Mouse (Mus musculus): ENCODE data around the gene Zfp354b. TPM values are rescaled to one million over a fixed set of nuclear protein-coding genes. Genes with fewer than 3 reads are reported as not detected.
A peak's percentile ranks its signal among the peaks of the same experiment; 100 is the strongest.

Zfp354b gene
- polyA plus RNA-seq, 1 experiment from 2014 or later = 1.0 TPM

DNA sequence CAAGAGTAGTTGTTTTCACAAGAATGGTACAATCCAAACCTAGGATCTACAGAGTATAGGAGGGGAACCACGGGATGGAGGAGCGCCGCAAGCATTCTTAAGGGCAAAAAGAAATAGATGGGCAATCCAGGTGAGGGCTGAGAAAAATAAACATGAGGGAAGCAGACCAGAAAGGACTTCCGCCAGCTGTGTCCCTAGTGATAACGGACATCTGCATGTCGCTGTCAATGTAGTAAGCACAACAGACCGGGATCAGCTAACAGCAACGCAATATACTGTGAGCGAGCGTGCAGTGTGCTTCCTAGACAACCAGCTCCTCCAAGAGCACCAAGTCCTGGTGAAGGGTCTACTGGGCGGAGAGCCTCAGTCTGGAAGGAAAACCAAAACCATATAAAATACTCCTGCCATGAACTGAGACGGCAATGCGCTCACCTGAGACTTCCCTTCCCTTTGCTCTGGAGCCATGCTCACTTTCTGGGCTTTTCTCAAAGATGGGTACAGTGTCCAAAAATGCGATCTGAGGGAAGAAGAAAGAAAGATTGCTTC, 891 bp downstream of the Zfp354b start:
- peak overlapping the region; percentile 80 for H3K4me3 ChIP-seq
- H3K36me3 ChIP-seq = no peaks in the 10 kb centered on the region
- H3K27me3 ChIP-seq (replicated peaks) = peaks cover 23% of the 10 kb centered on the region
- H3K4me1 ChIP-seq = peaks cover 10% of the 10 kb centered on the region
- WGBS = 13% methylated on average over 14 of the region's 14 CpGs
- H3K9me3 ChIP-seq = no peaks in the 10 kb centered on the region
- ATAC-seq (ENCODE audit: extremely low read depth, insufficient number of reproducible peaks, low FRiP score, low TSS enrichment) = no peak
- H3K4me2 ChIP-seq = peak overlapping the region; percentile 96
- H3K27ac ChIP-seq (replicated peaks) = no peak overlapping the region
- peak overlapping the region; percentile 89 for H3K9ac ChIP-seq

- Histone ChIP-seq H3K4me2 (peak within 1 kb of the TSS; percentile 68), H3K27me3 (replicated peaks) (no peaks in the 10 kb centered on the region), H3K36me3 (peaks cover 17% of the 10 kb centered on the region), H3K9ac (peak within 1 kb of the TSS; percentile 87), H3K4me3 (peak within 1 kb of the TSS; percentile 70), H3K27ac (replicated peaks) (0 out of 2 replicates have a peak within 1 kb of the TSS, but pooled peaks have one; percentile 38), H3K9me3 (peaks cover 7% of the 10 kb centered on the region), H3K4me1 (no peaks in the 10 kb centered on the region)
- ATAC-seq (ENCODE audit: extremely low read depth, insufficient number of reproducible peaks, low FRiP score, low TSS enrichment) = peak; percentile 76
- WGBS = under 1% methylated on average over 47 of the region's 47 CpGs
Observed at GRCm38 (mm10) chr11:50915671-50916320, 15.6 kb downstream of the Zfp354b start, which contains the start of gene Zfp2. Gene Zfp2 (minus strand): TSS chr11:50916165.

DNA sequence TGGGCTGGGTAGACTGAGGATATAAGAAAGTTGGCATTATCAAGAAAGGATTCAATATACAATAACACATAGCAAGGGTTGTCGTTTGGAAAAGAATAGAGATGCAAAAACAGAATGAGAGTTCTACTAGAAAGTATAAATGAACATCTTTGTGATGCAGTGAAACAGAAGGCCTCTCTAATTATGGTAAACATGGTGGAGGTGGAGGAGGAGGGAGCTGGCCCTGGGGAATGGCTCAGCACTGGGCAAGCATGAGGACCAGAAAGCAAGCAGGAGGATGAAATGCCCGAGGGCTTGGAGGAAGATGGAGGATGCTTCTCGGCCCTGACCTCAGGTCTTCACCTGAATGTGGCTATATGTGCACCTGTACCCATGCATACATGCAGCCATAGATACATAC, 17.0 kb downstream of the Zfp354b start:
- ATAC-seq (ENCODE audit: extremely low read depth, insufficient number of reproducible peaks, low FRiP score, low TSS enrichment) = no peak
- H3K4me2 ChIP-seq = no peak overlapping the region
- 77% methylated on average over 3 of the region's 3 CpGs for WGBS
- no peaks in the 10 kb centered on the region for H3K4me1 ChIP-seq
- no peaks in the 10 kb centered on the region for H3K27me3 ChIP-seq (replicated peaks)
- peaks cover 9% of the 10 kb centered on the region for H3K9me3 ChIP-seq
- H3K4me3 ChIP-seq = no peak overlapping the region
- H3K36me3 ChIP-seq = peaks cover 31% of the 10 kb centered on the region
- no peak overlapping the region for H3K27ac ChIP-seq (replicated peaks)
- H3K9ac ChIP-seq = no peak overlapping the region

DNA sequence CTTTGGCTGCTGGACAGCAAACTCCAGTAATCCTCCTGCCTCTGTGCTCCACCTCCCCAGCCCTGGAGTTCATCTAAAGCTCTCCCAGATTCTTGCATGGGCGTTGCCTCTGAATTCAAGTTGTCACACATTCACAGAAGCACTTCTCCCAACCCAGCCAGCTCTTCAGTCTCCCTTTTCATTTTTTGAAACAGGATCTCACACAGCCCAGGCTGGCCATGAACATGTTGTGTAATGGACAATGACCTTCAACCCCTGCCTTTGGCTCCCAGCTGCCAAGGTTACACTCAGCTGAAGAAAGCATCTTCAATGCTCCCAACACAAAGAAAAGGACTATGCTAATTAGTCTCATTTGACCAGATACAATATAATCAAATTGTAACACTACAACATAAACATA, 18.1 kb downstream of the Zfp354b start:
- Histone ChIP-seq H3K27ac (replicated peaks) (no peak overlapping the region), H3K9me3 (peaks cover 9% of the 10 kb centered on the region), H3K9ac (no peak overlapping the region), H3K27me3 (replicated peaks) (no peaks in the 10 kb centered on the region), H3K4me1 (no peaks in the 10 kb centered on the region), H3K4me3 (no peak overlapping the region), H3K4me2 (no peak overlapping the region), H3K36me3 (peaks cover 42% of the 10 kb centered on the region)
- WGBS = 82% methylated on average over 1 of the region's 1 CpGs
- ATAC-seq (ENCODE audit: extremely low read depth, insufficient number of reproducible peaks, low FRiP score, low TSS enrichment) = no peak

DNA sequence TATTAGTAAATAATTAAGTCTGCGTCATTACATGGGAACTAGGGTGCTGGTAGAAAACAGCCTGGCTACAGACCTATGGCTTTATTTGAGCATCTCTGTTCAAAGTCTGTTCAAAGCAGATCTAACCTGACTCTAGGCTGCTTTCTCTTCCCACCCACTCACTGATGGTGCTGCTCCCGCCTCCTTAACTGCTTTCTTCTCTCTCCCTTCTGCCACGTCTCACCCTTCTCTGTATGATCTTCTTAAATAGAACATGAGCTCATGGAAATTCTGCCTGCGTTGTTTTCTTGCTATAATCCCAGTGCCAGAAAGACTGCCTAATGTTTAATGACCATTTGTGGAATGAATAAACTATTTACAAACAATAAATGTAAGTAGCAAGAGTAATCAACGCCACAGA, 23.3 kb downstream of the Zfp354b start:
- Histone ChIP-seq H3K27ac (replicated peaks) (no peak overlapping the region), H3K9ac (no peak overlapping the region), H3K27me3 (replicated peaks) (no peaks in the 10 kb centered on the region), H3K4me3 (no peak overlapping the region), H3K9me3 (peaks cover 36% of the 10 kb centered on the region), H3K4me2 (no peak overlapping the region), H3K36me3 (peaks cover 93% of the 10 kb centered on the region), H3K4me1 (no peaks in the 10 kb centered on the region)
- no peak for ATAC-seq (ENCODE audit: extremely low read depth, insufficient number of reproducible peaks, low FRiP score, low TSS enrichment)
- WGBS = 86% methylated on average over 5 of the region's 5 CpGs

DNA sequence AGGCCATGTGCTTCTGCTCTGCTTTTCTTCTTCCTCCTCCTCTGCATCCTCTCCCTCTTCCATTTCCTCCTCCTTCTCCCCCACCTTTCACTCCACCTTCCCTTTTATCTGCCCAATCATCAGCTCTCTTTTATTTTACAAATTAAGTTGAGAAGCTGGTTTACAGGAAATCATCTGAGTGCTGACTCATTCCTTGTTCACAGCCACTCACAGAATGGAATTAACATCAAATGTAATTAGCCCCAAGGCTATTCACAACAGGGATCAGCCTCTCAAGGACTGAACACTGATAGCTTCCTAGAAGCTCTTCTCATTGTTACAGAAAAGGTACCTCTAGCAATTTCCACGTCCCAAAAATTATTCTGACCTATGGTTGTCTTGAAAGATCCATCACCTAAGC, 34.1 kb downstream of the Zfp354b start:
- no peaks in the 10 kb centered on the region for H3K27me3 ChIP-seq (replicated peaks)
- peaks cover 62% of the 10 kb centered on the region for H3K9me3 ChIP-seq
- ATAC-seq (ENCODE audit: extremely low read depth, insufficient number of reproducible peaks, low FRiP score, low TSS enrichment) = no peak
- no peak overlapping the region for H3K27ac ChIP-seq (replicated peaks)
- no peak overlapping the region for H3K4me2 ChIP-seq
- no peak overlapping the region for H3K4me3 ChIP-seq
- H3K4me1 ChIP-seq = no peaks in the 10 kb centered on the region
- peaks cover 43% of the 10 kb centered on the region for H3K36me3 ChIP-seq
- 64% methylated on average over 1 of the region's 1 CpGs for WGBS
- no peak overlapping the region for H3K9ac ChIP-seq

DNA sequence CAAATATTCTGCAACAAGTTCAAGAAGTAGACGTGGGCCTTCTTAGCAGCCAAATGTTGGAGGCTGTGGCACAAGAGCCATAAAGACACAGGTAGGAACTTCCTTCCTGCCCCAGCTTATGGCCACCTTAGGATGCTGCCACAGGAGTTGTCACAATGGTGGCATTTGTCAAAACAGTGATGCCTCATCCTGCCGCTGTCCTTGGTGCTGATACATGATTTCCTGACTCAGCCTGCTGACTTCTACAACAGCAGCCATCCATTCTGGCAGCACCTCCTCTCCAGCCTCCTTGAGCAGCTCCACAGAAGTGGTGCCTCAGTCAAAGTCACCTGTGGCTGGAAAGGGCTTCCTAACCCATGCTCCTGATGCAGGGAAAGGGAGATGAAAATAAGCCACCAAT, 39.0 kb downstream of the Zfp354b start:
- H3K36me3 ChIP-seq = 0 out of 2 replicates have a peak, but pooled peaks cover 1% of the 10 kb centered on the region
- WGBS = 49% methylated on average over 2 of the region's 2 CpGs
- no peak overlapping the region for H3K4me2 ChIP-seq
- H3K27ac ChIP-seq (replicated peaks) = no peak overlapping the region
- no peak for ATAC-seq (ENCODE audit: extremely low read depth, insufficient number of reproducible peaks, low FRiP score, low TSS enrichment)
- H3K9me3 ChIP-seq = peaks cover 19% of the 10 kb centered on the region
- no peaks in the 10 kb centered on the region for H3K27me3 ChIP-seq (replicated peaks)
- no peak overlapping the region for H3K9ac ChIP-seq
- H3K4me3 ChIP-seq = no peak overlapping the region
- H3K4me1 ChIP-seq = no peaks in the 10 kb centered on the region

DNA sequence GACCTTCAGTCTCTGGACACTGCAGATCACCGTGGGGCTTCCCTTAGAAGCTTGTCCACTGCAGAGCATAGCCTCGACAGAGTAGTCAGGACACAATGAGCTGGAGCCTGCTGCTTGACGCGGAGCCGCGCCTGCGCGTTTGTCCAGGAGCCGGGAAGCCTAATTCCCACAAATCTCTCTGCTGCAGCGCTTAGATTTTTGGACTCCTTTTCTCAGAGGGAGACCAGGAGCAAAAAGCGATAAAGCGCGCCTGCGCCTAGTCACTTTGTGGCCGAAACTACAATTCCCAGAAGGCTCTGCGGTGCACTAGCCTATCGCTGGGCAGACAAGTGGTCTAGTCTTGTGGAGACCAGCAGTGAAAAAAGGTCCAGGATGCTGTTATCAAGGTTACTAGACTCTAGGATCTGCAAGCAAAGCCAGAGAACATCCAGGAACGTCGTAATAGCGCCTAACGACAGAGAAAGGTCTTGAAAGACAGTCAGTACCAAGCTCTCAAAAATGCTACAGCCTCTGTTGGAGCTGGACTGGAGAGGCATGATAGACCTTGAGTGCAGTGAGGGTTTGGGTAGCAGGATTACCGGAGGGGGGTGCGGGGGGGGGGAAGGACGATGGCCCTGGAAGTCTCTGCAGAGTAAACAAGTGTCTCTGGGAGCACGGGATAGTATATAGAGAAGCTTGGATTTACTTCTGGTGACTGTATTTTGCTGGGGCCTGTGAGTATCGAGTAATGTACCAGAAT, 43.9 kb downstream of the Zfp354b start, which contains the start of gene Zfp454:
TSS of gene Zfp454 (minus strand) at position 262 of the 739 bp plus-strand sequence.
- Histone ChIP-seq H3K36me3 (peaks cover 13% of the 10 kb centered on the region; the same call in 1 of the 2 replicates), H3K4me2 (peak within 1 kb of the TSS; percentile 76), H3K4me1 (peaks cover 10% of the 10 kb centered on the region), H3K9ac (peak within 1 kb of the TSS; percentile 82), H3K27ac (replicated peaks) (peak within 1 kb of the TSS; percentile 26; the same call in 1 of the 2 replicates), H3K4me3 (peak within 1 kb of the TSS; percentile 57), H3K27me3 (replicated peaks) (no peaks in the 10 kb centered on the region), H3K9me3 (peaks cover 4% of the 10 kb centered on the region; the same call in 1 of the 2 replicates)
- ATAC-seq (ENCODE audit: extremely low read depth, insufficient number of reproducible peaks, low FRiP score, low TSS enrichment) = peak; percentile 62; the same call in 1 of the 2 replicates
- WGBS = 6% methylated on average over 26 of the region's 26 CpGs

- H3K27ac ChIP-seq (replicated peaks) = peak overlapping the region; percentile 26; the same call in 1 of the 2 replicates
- peak overlapping the region; percentile 82 for H3K9ac ChIP-seq
- peaks cover 10% of the 10 kb centered on the region for H3K4me1 ChIP-seq
- peaks cover 19% of the 10 kb centered on the region for H3K36me3 ChIP-seq
- no peaks in the 10 kb centered on the region; the same call in 1 of the 2 replicates for H3K9me3 ChIP-seq
- no peak for ATAC-seq (ENCODE audit: extremely low read depth, insufficient number of reproducible peaks, low FRiP score, low TSS enrichment)
- H3K27me3 ChIP-seq (replicated peaks) = no peaks in the 10 kb centered on the region
- H3K4me2 ChIP-seq = peak overlapping the region; percentile 76
- peak overlapping the region; percentile 57 for H3K4me3 ChIP-seq
- WGBS = 20% methylated on average over 10 of the region's 10 CpGs
Observed at GRCm38 (mm10) chr11:50886933-50887293, 44.5 kb downstream of the Zfp354b start.

GRCm38 (mm10) chr11:50886231-50886932, 45.1 kb downstream of the Zfp354b start:
- Histone ChIP-seq H3K4me2 (peak overlapping the region; percentile 76), H3K4me1 (peaks cover 10% of the 10 kb centered on the region), H3K4me3 (peak overlapping the region; percentile 57), H3K27ac (replicated peaks) (no peak overlapping the region), H3K36me3 (peaks cover 19% of the 10 kb centered on the region), H3K27me3 (replicated peaks) (no peaks in the 10 kb centered on the region), H3K9ac (peak overlapping the region; percentile 82), H3K9me3 (no peaks in the 10 kb centered on the region)
- 51% methylated on average over 8 of the region's 8 CpGs for WGBS
- no peak for ATAC-seq (ENCODE audit: extremely low read depth, insufficient number of reproducible peaks, low FRiP score, low TSS enrichment)

DNA sequence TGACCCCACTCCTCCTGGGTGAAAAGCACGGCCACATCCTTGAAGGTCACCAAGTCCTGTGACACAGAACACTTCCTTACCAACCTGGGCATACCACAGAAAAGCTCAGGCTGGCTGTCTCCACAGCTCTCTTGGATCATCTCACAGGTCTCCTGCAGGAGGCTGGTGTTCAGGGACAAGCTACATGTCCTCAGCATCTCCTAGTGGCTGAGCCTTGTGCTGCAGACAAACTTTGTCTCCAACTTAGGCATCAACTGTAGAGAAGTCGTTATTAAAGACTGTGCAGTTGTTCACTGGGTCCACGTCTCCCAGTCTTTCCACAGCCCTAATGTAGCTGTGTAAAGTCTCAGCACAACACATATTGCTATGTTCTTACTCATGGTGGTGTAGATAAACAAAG, 47.7 kb downstream of the Zfp354b start:
- WGBS = 65% methylated on average over 3 of the region's 3 CpGs
- Histone ChIP-seq H3K9me3 (no peaks in the 10 kb centered on the region), H3K27ac (replicated peaks) (no peak overlapping the region), H3K27me3 (replicated peaks) (no peaks in the 10 kb centered on the region), H3K9ac (no peak overlapping the region), H3K4me1 (peaks cover 10% of the 10 kb centered on the region), H3K4me3 (no peak overlapping the region), H3K4me2 (no peak overlapping the region), H3K36me3 (peaks cover 44% of the 10 kb centered on the region)
- no peak for ATAC-seq (ENCODE audit: extremely low read depth, insufficient number of reproducible peaks, low FRiP score, low TSS enrichment)

Measured in heart, embryonic 13.5 days (tissue).